Comparison of ENCODE assay signal across 23 mouse cellular contexts in genomic region chr17:44423471-44423985, GRCm38 (mm10).
"Had no signal": no experiment of that assay in that cellular context is flagged by ENCODE, and none has a peak within 500 bp of the region (broad histone marks: within the 10 kb centered on the region; RNA-seq: fewer than 3 reads in every experiment).

No protein-coding gene starts in this region.

- H3K4me1 ChIP-seq: kidney, embryonic 15.5 days; midbrain, embryonic 12.5 days; neural tube, embryonic 13.5 days had no signal

- H3K4me3 ChIP-seq: kidney, embryonic 15.5 days; limb, embryonic 12.5 days; limb, embryonic 15.5 days; midbrain, embryonic 12.5 days; myocyte; neural tube, embryonic 13.5 days had no signal

- ATAC-seq: liver, postnatal 0 days; lung, postnatal 0 days; midbrain, embryonic 16.5 days had no signal

- H3K27me3 ChIP-seq: kidney, embryonic 15.5 days; midbrain, embryonic 12.5 days; neural tube, embryonic 13.5 days had no signal

- H3K36me3 ChIP-seq: kidney, embryonic 15.5 days; limb, embryonic 12.5 days; limb, embryonic 15.5 days; midbrain, embryonic 12.5 days; neural tube, embryonic 13.5 days had no signal

- H3K9ac ChIP-seq: kidney, embryonic 15.5 days; limb, embryonic 12.5 days; limb, embryonic 15.5 days; liver, embryonic 14.5 days; liver, postnatal 0 days; lung, embryonic 14.5 days; midbrain, embryonic 12.5 days; neural tube, embryonic 13.5 days had no signal

- H3K27ac ChIP-seq: kidney, embryonic 15.5 days; limb, embryonic 12.5 days; limb, embryonic 15.5 days; liver, embryonic 14.5 days; macrophage; midbrain, embryonic 12.5 days; neural tube, embryonic 13.5 days; stomach, postnatal 0 days had no signal

- H3K4me2 ChIP-seq: kidney, embryonic 15.5 days; limb, embryonic 12.5 days; limb, embryonic 15.5 days; liver, embryonic 11.5 days; lung, embryonic 14.5 days; midbrain, embryonic 12.5 days; neural tube, embryonic 13.5 days had no signal

- DNase-seq: kidney, adult 8-10 months; kidney, postnatal 25 days; layer of hippocampus, postnatal 36 days; left cerebral cortex, postnatal 4 days; liver, postnatal 0 days; lung, embryonic 14.5 days; retina, postnatal 1 day; right cerebral cortex, postnatal 25 days; thymus, adult 2 months; thymus, postnatal 14 days; thymus, postnatal 4 days had no signal

- H3K9me3 ChIP-seq: kidney, embryonic 15.5 days; limb, embryonic 12.5 days; limb, embryonic 15.5 days; midbrain, embryonic 12.5 days; neural tube, embryonic 13.5 days had no signal
